Mouse (Mus musculus) lung, embryonic 16.5 days (tissue): ENCODE measurements at regions not wholly inside any gene's neighbourhood (a gene's known extent, or its start where the extent isn't known, plus 50 kb on each side); places are given as distances from the start of the nearest gene placed in this dataset.

Source experiments
- ATAC-seq: fragments of 200-750 bp; cut with Nextera tagmentation; 2 replicates; pipeline ENCODE4 v1.8.0; 2017; ENCODE audit warnings: low read depth, mild to moderate bottlenecking, moderate library complexity
- H3K27ac ChIP-seq: fragments of 300-500 bp; sonication (generic); 2 replicates; pipeline ENCODE4 v1.5.1; 2014; ENCODE audit warnings: mild to moderate bottlenecking, control low read depth, low read length
- H3K27me3 ChIP-seq: fragments of 300-500 bp; sonication (generic); 2 replicates; pipeline ENCODE4 v1.6.1; 2014; ENCODE audit warnings: low read depth, low read length, mixed read lengths; ENCODE audit not compliant: control insufficient read depth, insufficient read depth
- H3K36me3 ChIP-seq: fragments of 300-500 bp; sonication (generic); 2 replicates; pipeline ENCODE4 v1.6.1; 2014; ENCODE audit warnings: low read length; ENCODE audit not compliant: control insufficient read depth, insufficient read depth
- H3K4me1 ChIP-seq: fragments of 300-500 bp; sonication (generic); replicated peaks from 2 replicates; pipeline ENCODE4 v1.6.1; 2014; ENCODE audit warnings: low read length, mixed read lengths; ENCODE audit not compliant: control insufficient read depth, insufficient read depth
- H3K4me2 ChIP-seq: fragments of 300-500 bp; sonication (generic); 2 replicates; pipeline ENCODE4 v1.6.1; 2014; ENCODE audit warnings: low read depth, low read length, control low read depth
- H3K4me3 ChIP-seq: fragments of 300-500 bp; sonication (generic); 2 replicates; pipeline ENCODE4 v1.5.1; 2014; ENCODE audit warnings: mild to moderate bottlenecking, low read length, control low read depth
- H3K9ac ChIP-seq: fragments of 300-500 bp; sonication (generic); 2 replicates; pipeline ENCODE4 v1.6.1; 2014; ENCODE audit warnings: low read length, control low read depth
- H3K9me3 ChIP-seq: fragments of 300-500 bp; sonication (generic); 2 replicates; pipeline ENCODE4 v1.6.1; 2016; ENCODE audit warnings: low read length; ENCODE audit not compliant: control insufficient read depth
- WGBS: fragments of 180-500 bp; shearing (Covaris S2); extraction: QIAGEN DNeasy Blood & Tissue Kit; methylation state at CpG from one replicate; pipeline ENCODE4 v1.1.7; 2014; 5-methylcytosine and 5-hydroxymethylcytosine counted together

- no peak overlapping the region for H3K9ac ChIP-seq
- no peak overlapping the region for H3K27ac ChIP-seq
- H3K4me2 ChIP-seq, result no peak overlapping the region
- 0 out of 2 replicates have a peak, but pooled peaks cover 3% of the 10 kb centered on the region for H3K4me1 ChIP-seq
- no peak overlapping the region for H3K4me3 ChIP-seq
- 52% methylated on average over 3 of the region's 3 CpGs for WGBS
- H3K9me3 ChIP-seq, result no peaks in the 10 kb centered on the region
- no peaks in the 10 kb centered on the region for H3K27me3 ChIP-seq
- no peak for ATAC-seq
- H3K36me3 ChIP-seq, result no peaks in the 10 kb centered on the region
Measured at GRCm38 (mm10) chr12:107652126-107652728, 163.8 kb downstream of the 3110018I06Rik start.

GRCm38 (mm10) chr12:107653131-107653530 lies 164.7 kb downstream of the 3110018I06Rik start:
- Histone ChIP-seq H3K4me1 (0 out of 2 replicates have a peak, but pooled peaks cover 3% of the 10 kb centered on the region), H3K36me3 (no peaks in the 10 kb centered on the region)

GRCm38 (mm10) chr12:107656846-107657245 lies 168.4 kb downstream of the 3110018I06Rik start:
- 0 out of 2 replicates have a peak, but pooled peaks cover 3% of the 10 kb centered on the region for H3K4me1 ChIP-seq
- no peak overlapping the region for H3K4me3 ChIP-seq
- no peak overlapping the region for H3K9ac ChIP-seq
- no peaks in the 10 kb centered on the region for H3K36me3 ChIP-seq
- H3K27ac ChIP-seq, result no peak overlapping the region
- no peak for ATAC-seq
- WGBS, result 62% methylated on average over 5 of the region's 5 CpGs
- no peaks in the 10 kb centered on the region for H3K9me3 ChIP-seq
- no peaks in the 10 kb centered on the region for H3K27me3 ChIP-seq
- no peak overlapping the region for H3K4me2 ChIP-seq

More at GRCm38 (mm10) chr12:107653131-107653530, 164.7 kb downstream of the 3110018I06Rik start:
- H3K27ac ChIP-seq, result no peak overlapping the region
- no peaks in the 10 kb centered on the region for H3K27me3 ChIP-seq
- no peaks in the 10 kb centered on the region for H3K9me3 ChIP-seq
- no peak overlapping the region for H3K4me2 ChIP-seq
- WGBS, result 20% methylated on average over 7 of the region's 7 CpGs
- H3K4me3 ChIP-seq, result no peak overlapping the region
- peak; percentile 56; the same call in 1 of the 2 replicates for ATAC-seq
- H3K9ac ChIP-seq, result no peak overlapping the region

- no peak for ATAC-seq
- Histone ChIP-seq H3K36me3 (no peaks in the 10 kb centered on the region), H3K4me3 (no peak overlapping the region), H3K4me1 (no peaks in the 10 kb centered on the region), H3K27ac (no peak overlapping the region), H3K4me2 (no peak overlapping the region), H3K9me3 (no peaks in the 10 kb centered on the region), H3K9ac (no peak overlapping the region), H3K27me3 (no peaks in the 10 kb centered on the region)
- 78% methylated on average over 12 of the region's 12 CpGs for WGBS
Measured at GRCm38 (mm10) chr12:107658241-107658640, 169.8 kb downstream of the 3110018I06Rik start.

DNA sequence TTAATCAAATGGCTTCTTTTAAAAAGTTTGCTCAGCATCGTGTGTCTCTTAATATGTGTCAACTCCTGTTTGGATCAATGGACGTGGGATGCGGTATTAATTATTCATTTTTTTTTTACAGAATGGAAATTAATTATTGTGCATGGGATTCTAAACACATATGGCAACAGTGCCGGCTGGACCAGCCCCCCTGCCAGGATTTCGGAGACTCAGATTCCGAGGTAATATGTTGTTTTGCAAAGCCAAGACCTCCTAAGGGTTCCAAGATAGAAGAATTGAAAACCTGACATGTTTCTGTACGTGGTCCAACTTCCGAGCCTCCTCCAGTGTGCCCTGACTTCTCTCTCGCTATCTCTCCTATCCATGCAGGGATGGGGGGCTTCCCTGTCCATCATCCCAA lies 170.4 kb downstream of the 3110018I06Rik start:
- H3K36me3 ChIP-seq, result no peaks in the 10 kb centered on the region
- no peak for ATAC-seq
- no peaks in the 10 kb centered on the region for H3K27me3 ChIP-seq
- H3K4me1 ChIP-seq, result no peaks in the 10 kb centered on the region
- H3K4me2 ChIP-seq, result no peak overlapping the region
- no peak overlapping the region for H3K27ac ChIP-seq
- no peak overlapping the region for H3K9ac ChIP-seq
- H3K9me3 ChIP-seq, result no peaks in the 10 kb centered on the region
- no peak overlapping the region for H3K4me3 ChIP-seq
- WGBS, result 78% methylated on average over 9 of the region's 9 CpGs

DNA sequence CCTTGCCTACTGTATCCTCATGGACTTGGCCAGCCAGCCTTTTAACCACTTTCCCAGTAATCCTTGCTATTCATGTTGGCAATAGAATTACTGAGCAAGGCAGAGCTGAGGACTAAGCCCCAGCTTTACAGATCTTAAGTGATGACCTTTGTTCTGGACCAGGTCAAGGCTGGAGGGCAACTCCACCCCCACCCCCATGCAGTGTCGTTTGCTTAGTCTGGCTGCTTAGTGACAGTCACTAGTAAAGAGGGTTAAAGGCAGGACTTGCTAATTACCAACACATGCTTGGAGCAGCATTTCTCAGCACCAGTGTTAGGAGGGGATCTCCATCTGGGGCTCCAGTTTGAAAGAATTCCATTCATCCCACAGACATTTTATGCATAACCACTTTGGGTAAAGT lies 174.2 kb downstream of the 3110018I06Rik start:
- H3K4me3 ChIP-seq, result no peak overlapping the region
- no peak overlapping the region for H3K4me2 ChIP-seq
- no peaks in the 10 kb centered on the region for H3K9me3 ChIP-seq
- no peaks in the 10 kb centered on the region for H3K4me1 ChIP-seq
- no peak overlapping the region for H3K27ac ChIP-seq
- no peak for ATAC-seq
- no peak overlapping the region for H3K9ac ChIP-seq
- H3K27me3 ChIP-seq, result no peaks in the 10 kb centered on the region
- no peaks in the 10 kb centered on the region for H3K36me3 ChIP-seq
- 0% methylated on average over 1 of the region's 1 CpGs for WGBS

GRCm38 (mm10) chr12:107667836-107668235 lies 179.4 kb downstream of the 3110018I06Rik start:
- H3K9ac ChIP-seq, result no peak overlapping the region
- no peak for ATAC-seq
- H3K9me3 ChIP-seq, result no peaks in the 10 kb centered on the region
- H3K27me3 ChIP-seq, result no peaks in the 10 kb centered on the region
- H3K36me3 ChIP-seq, result no peaks in the 10 kb centered on the region
- H3K4me2 ChIP-seq, result no peak overlapping the region
- no peak overlapping the region for H3K4me3 ChIP-seq
- no peak overlapping the region for H3K27ac ChIP-seq
- 83% methylated on average over 3 of the region's 3 CpGs for WGBS
- no peaks in the 10 kb centered on the region for H3K4me1 ChIP-seq

GRCm38 (mm10) chr12:107669046-107669445 lies 180.6 kb downstream of the 3110018I06Rik start:
- H3K4me3 ChIP-seq, result no peak overlapping the region
- H3K4me2 ChIP-seq, result no peak overlapping the region
- 70% methylated on average over 5 of the region's 5 CpGs for WGBS
- no peaks in the 10 kb centered on the region for H3K4me1 ChIP-seq
- no peak for ATAC-seq
- H3K9me3 ChIP-seq, result no peaks in the 10 kb centered on the region
- H3K27ac ChIP-seq, result no peak overlapping the region
- no peak overlapping the region for H3K9ac ChIP-seq
- no peaks in the 10 kb centered on the region for H3K36me3 ChIP-seq
- no peaks in the 10 kb centered on the region for H3K27me3 ChIP-seq

GRCm38 (mm10) chr12:107669450-107669849 lies 181.0 kb downstream of the 3110018I06Rik start:
- Histone ChIP-seq H3K4me3 (no peak overlapping the region), H3K27me3 (no peaks in the 10 kb centered on the region), H3K9me3 (no peaks in the 10 kb centered on the region), H3K9ac (no peak overlapping the region), H3K4me2 (peak overlapping the region; percentile 19; the same call in 1 of the 2 replicates), H3K36me3 (no peaks in the 10 kb centered on the region), H3K27ac (no peak overlapping the region; the same call in 1 of the 2 replicates), H3K4me1 (no peaks in the 10 kb centered on the region)
- ATAC-seq, result peak; percentile 54; the same call in 1 of the 2 replicates
- WGBS, result 70% methylated on average over 6 of the region's 6 CpGs
